Comparison of ENCODE assay signal across 12 mouse cellular contexts in the genomic region with DNA sequence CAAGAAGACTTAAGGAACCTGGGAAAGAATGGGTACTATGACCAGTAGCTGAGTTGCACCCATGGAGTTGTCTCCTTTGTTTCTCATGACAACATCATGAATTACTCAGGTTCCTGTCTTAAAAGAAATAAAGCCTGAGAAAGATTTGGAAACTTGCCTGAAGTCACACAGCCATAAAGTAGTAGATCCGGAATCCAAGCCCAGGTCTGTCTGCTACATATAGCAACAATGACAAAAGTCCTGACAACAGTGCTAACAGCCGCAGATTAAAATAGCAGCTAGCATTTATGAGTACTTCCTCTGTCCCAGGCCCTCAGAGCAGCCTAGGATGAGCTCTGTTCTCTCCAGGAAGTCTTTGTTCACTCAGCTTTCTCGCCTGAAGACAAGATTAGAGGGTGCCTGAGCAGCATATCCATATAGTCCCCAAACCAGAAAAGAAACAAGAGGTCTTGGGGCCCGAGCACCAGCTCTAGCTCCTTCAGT.
A peak's percentile ranks its signal among the peaks of the same experiment; 100 is the strongest.
DNase-seq lines count a peak whose midpoint lies in the region; ATAC-seq and TF ChIP-seq lines count a peak whose summit lies in the region.
"Had no signal": no experiment of that assay in that cellular context is flagged by ENCODE, and none has a peak within 500 bp of the region (broad histone marks: within the 10 kb centered on the region; RNA-seq: fewer than 3 reads in every experiment).

No protein-coding gene starts in this region.

- peaks cover 7% of the 10 kb centered on the region for H3K36me3 ChIP-seq in kidney, embryonic 16.5 days (ENCODE audit: insufficient read depth, low read length)
- H3K36me3 ChIP-seq in heart, embryonic 13.5 days: peaks cover 13% of the 10 kb centered on the region
- H3K36me3 ChIP-seq in stomach, postnatal 0 days (ENCODE audit: control insufficient read depth, insufficient read depth, low read length): no peaks in the 10 kb centered on the region
- no peaks in the 10 kb centered on the region; the same call in none of the 2 replicates for H3K36me3 ChIP-seq in midbrain, embryonic 11.5 days (ENCODE audit: control insufficient read depth, insufficient read depth, low read length)

- 62% methylated on average over 4 of the region's 4 CpGs for WGBS in kidney, embryonic 16.5 days
- 26% methylated on average over 4 of the region's 4 CpGs for WGBS in heart, embryonic 13.5 days
- 54% methylated on average over 4 of the region's 4 CpGs for WGBS in stomach, postnatal 0 days
- 76% methylated on average over 4 of the region's 4 CpGs for WGBS in midbrain, embryonic 11.5 days

- no peak overlapping the region for H3K4me2 ChIP-seq in kidney, embryonic 16.5 days (replicated peaks; ENCODE audit: low read depth, low read length)
- peak overlapping the region; percentile 31; the same call in 1 of the 2 replicates for H3K4me2 ChIP-seq in heart, embryonic 13.5 days
- H3K4me2 ChIP-seq in stomach, postnatal 0 days (replicated peaks; ENCODE audit: low read depth): no peak overlapping the region
- H3K4me2 ChIP-seq in midbrain, embryonic 11.5 days: no peak overlapping the region
- H3K4me2 ChIP-seq: limb, embryonic 12.5 days had no signal

- no peak overlapping the region for H3K9ac ChIP-seq in kidney, embryonic 16.5 days (replicated peaks; ENCODE audit: low read length)
- H3K9ac ChIP-seq in heart, embryonic 13.5 days: peak overlapping the region; percentile 45; the same call in 1 of the 2 replicates
- H3K9ac ChIP-seq in stomach, postnatal 0 days (ENCODE audit: low read length): no peak overlapping the region
- no peak overlapping the region for H3K9ac ChIP-seq in midbrain, embryonic 11.5 days (ENCODE audit: low read length)
- H3K9ac ChIP-seq: limb, embryonic 12.5 days had no signal

- TF ChIP-seq CTCF in stomach, postnatal 0 days (IDR thresholded peaks at IDR 0.05; ENCODE audit: low read depth): no peak

- H3K9me3 ChIP-seq in kidney, embryonic 16.5 days (ENCODE audit: low read length): no peaks in the 10 kb centered on the region
- no peaks in the 10 kb centered on the region for H3K9me3 ChIP-seq in heart, embryonic 13.5 days
- H3K9me3 ChIP-seq in stomach, postnatal 0 days (ENCODE audit: control insufficient read depth, low read length): no peaks in the 10 kb centered on the region
- no peaks in the 10 kb centered on the region for H3K9me3 ChIP-seq in midbrain, embryonic 11.5 days (ENCODE audit: control insufficient read depth, low read length)
- H3K9me3 ChIP-seq: limb, embryonic 12.5 days had no signal

- H3K4me1 ChIP-seq in kidney, embryonic 16.5 days (ENCODE audit: insufficient read depth, low read length): peaks cover 12% of the 10 kb centered on the region; the same call in 1 of the 2 replicates
- H3K4me1 ChIP-seq in heart, embryonic 13.5 days: peaks cover 72% of the 10 kb centered on the region
- no peaks in the 10 kb centered on the region for H3K4me1 ChIP-seq in stomach, postnatal 0 days (replicated peaks; ENCODE audit: control insufficient read depth, insufficient read depth)
- no peaks in the 10 kb centered on the region for H3K4me1 ChIP-seq in midbrain, embryonic 11.5 days (ENCODE audit: control insufficient read depth, insufficient read depth, low read length)
- H3K4me1 ChIP-seq: limb, embryonic 12.5 days had no signal

- no peaks in the 10 kb centered on the region for H3K27me3 ChIP-seq in kidney, embryonic 16.5 days (ENCODE audit: insufficient read depth, low read length)
- no peaks in the 10 kb centered on the region for H3K27me3 ChIP-seq in heart, embryonic 13.5 days (replicated peaks)
- H3K27me3 ChIP-seq in stomach, postnatal 0 days (ENCODE audit: control insufficient read depth, insufficient read depth, low read length): no peaks in the 10 kb centered on the region
- no peaks in the 10 kb centered on the region for H3K27me3 ChIP-seq in midbrain, embryonic 11.5 days (ENCODE audit: control insufficient read depth, insufficient read depth, low read length)
- H3K27me3 ChIP-seq: CH12.LX; limb, embryonic 12.5 days; Patski had no signal

- TF ChIP-seq EP300 in stomach, postnatal 0 days (optimal IDR thresholded peaks at IDR 0.05): no peak

- ATAC-seq in kidney, embryonic 16.5 days (ENCODE audit: low FRiP score, low TSS enrichment): no peak
- no peak for ATAC-seq in heart, embryonic 13.5 days (ENCODE audit: extremely low read depth, insufficient number of reproducible peaks, low FRiP score, low TSS enrichment)
- ATAC-seq in stomach, postnatal 0 days (ENCODE audit: low FRiP score, low TSS enrichment): no peak
- no peak for ATAC-seq in midbrain, embryonic 11.5 days (ENCODE audit: low FRiP score)
- ATAC-seq: Patski had no signal

- H3K27ac ChIP-seq in kidney, embryonic 16.5 days (ENCODE audit: low read length): peak overlapping the region; percentile 54; the same call in 1 of the 2 replicates
- H3K27ac ChIP-seq in heart, embryonic 13.5 days (replicated peaks): peak overlapping the region; percentile 80
- H3K27ac ChIP-seq in stomach, postnatal 0 days (replicated peaks): 0 out of 2 replicates have a peak overlapping the region, but pooled peaks have one; percentile 18
- H3K27ac ChIP-seq in midbrain, embryonic 11.5 days (ENCODE audit: low read depth, low read length): no peak overlapping the region
- H3K27ac ChIP-seq: limb, embryonic 12.5 days had no signal

- DNase-seq in kidney, postnatal 25 days: no peak
- peak; percentile 37 for DNase-seq in thymus, postnatal 0 days (ENCODE audit: low spot score)
- no peak for DNase-seq in thymus, postnatal 36 days
- DNase-seq in stomach, postnatal 0 days (ENCODE audit: low spot score): no peak
- DNase-seq in midbrain, embryonic 11.5 days (ENCODE audit: low spot score, missing footprints): no peak
- DNase-seq: adrenal gland, adult 8-10 months had no signal

- no peak overlapping the region for H3K4me3 ChIP-seq in kidney, embryonic 16.5 days (ENCODE audit: low read length)
- H3K4me3 ChIP-seq in heart, embryonic 13.5 days: no peak overlapping the region
- H3K4me3 ChIP-seq in stomach, postnatal 0 days (ENCODE audit: low read depth, low read length): no peak overlapping the region
- H3K4me3 ChIP-seq in midbrain, embryonic 11.5 days (ENCODE audit: low read depth, low read length): no peak overlapping the region
- H3K4me3 ChIP-seq: erythroblast, embryonic 14.5 days; limb, embryonic 12.5 days had no signal
